10 mouse cellular contexts compared by ENCODE assay signal in genomic region chr17:26533871-26534372, GRCm38 (mm10). TPM values are rescaled to one million over a fixed set of nuclear protein-coding genes. Genes with fewer than 3 reads are reported as not detected.
DNase-seq lines count a peak whose midpoint lies in the region; ATAC-seq and TF ChIP-seq lines count a peak whose summit lies in the region.
"Had no signal": no experiment of that assay in that cellular context is flagged by ENCODE, and none has a peak within 500 bp of the region (broad histone marks: within the 10 kb centered on the region; RNA-seq: fewer than 3 reads in every experiment).

No protein-coding gene starts in this region.

- WGBS in spleen, adult 2 months = 47% methylated on average over 5 of the region's 5 CpGs
- WGBS in liver, embryonic 15.5 days (ENCODE audit: insufficient replicate concordance) = 33% methylated on average over 5 of the region's 5 CpGs
- 47% methylated on average over 5 of the region's 5 CpGs for WGBS in stomach, embryonic 16.5 days
- WGBS in kidney, adult 2 months = 71% methylated on average over 5 of the region's 5 CpGs

- H3K4me3 ChIP-seq in spleen, adult 2 months (ENCODE audit: extremely low read depth, insufficient read depth, insufficient read length) = no peak overlapping the region
- H3K4me3 ChIP-seq in liver, embryonic 15.5 days (replicated peaks) = no peak overlapping the region
- no peak overlapping the region for H3K4me3 ChIP-seq in stomach, embryonic 16.5 days (replicated peaks; ENCODE audit: low read length)
- H3K4me3 ChIP-seq in kidney, adult 2 months (ENCODE audit: insufficient read depth, low read depth, low read length) = no peak overlapping the region

- H3K27ac ChIP-seq in spleen, adult 2 months (ENCODE audit: insufficient read depth, low read length) = peak overlapping the region; percentile 63
- H3K27ac ChIP-seq in liver, embryonic 15.5 days (replicated peaks) = peak overlapping the region; percentile 80
- H3K27ac ChIP-seq in stomach, embryonic 16.5 days (ENCODE audit: low read length) = peak overlapping the region; percentile 48
- H3K27ac ChIP-seq in kidney, adult 2 months (ENCODE audit: insufficient read depth, low read depth, low read length) = no peak overlapping the region

- H3K9me3 ChIP-seq in liver, embryonic 15.5 days (replicated peaks) = no peaks in the 10 kb centered on the region
- no peaks in the 10 kb centered on the region for H3K9me3 ChIP-seq in stomach, embryonic 16.5 days (replicated peaks; ENCODE audit: control insufficient read depth, low read length)

- H3K36me3 ChIP-seq in spleen, adult 2 months (ENCODE audit: control insufficient read depth, insufficient read depth, low read length) = no peaks in the 10 kb centered on the region
- H3K36me3 ChIP-seq in liver, embryonic 15.5 days (replicated peaks) = no peaks in the 10 kb centered on the region
- H3K36me3 ChIP-seq in stomach, embryonic 16.5 days (ENCODE audit: control insufficient read depth, insufficient read depth, low read length) = no peaks in the 10 kb centered on the region
- H3K36me3 ChIP-seq in kidney, adult 2 months (ENCODE audit: control insufficient read depth, insufficient read depth, low read length) = no peaks in the 10 kb centered on the region

- no peak for TF ChIP-seq POLR2A in spleen, adult 2 months (IDR thresholded peaks at IDR 0.05; ENCODE audit: low read depth, low read length)
- TF ChIP-seq POLR2A in kidney, adult 2 months (IDR thresholded peaks at IDR 0.05; ENCODE audit: low read depth, low read length) = no peak

- no peak for TF ChIP-seq CTCF in spleen, adult 2 months (IDR thresholded peaks at IDR 0.05; ENCODE audit: extremely low read depth, insufficient read depth, insufficient read length, insufficient replicate concordance)
- TF ChIP-seq CTCF in kidney, adult 2 months (conservative IDR thresholded peaks at IDR 0.05; ENCODE audit: insufficient read depth, insufficient read length, low read depth, low read length) = no peak

- no peak overlapping the region for H3K9ac ChIP-seq in liver, embryonic 15.5 days
- no peak overlapping the region for H3K9ac ChIP-seq in stomach, embryonic 16.5 days (ENCODE audit: low read length)

- peaks cover 26% of the 10 kb centered on the region; the same call in 1 of the 2 replicates for H3K4me1 ChIP-seq in spleen, adult 2 months (ENCODE audit: control insufficient read depth, insufficient read depth, insufficient read length)
- H3K4me1 ChIP-seq in liver, embryonic 15.5 days (replicated peaks) = peaks cover 72% of the 10 kb centered on the region
- H3K4me1 ChIP-seq in stomach, embryonic 16.5 days (ENCODE audit: control insufficient read depth, insufficient read depth, low read length) = peaks cover 20% of the 10 kb centered on the region
- peaks cover 2% of the 10 kb centered on the region; the same call in 1 of the 2 replicates for H3K4me1 ChIP-seq in kidney, adult 2 months (ENCODE audit: control insufficient read depth, insufficient read depth, low read length)

- peak; percentile 55 for DNase-seq in adrenal gland, postnatal 14 days
- no peak for DNase-seq in adrenal gland, postnatal 25 days
- no peak for DNase-seq in spleen, adult 2 months (ENCODE audit: low read depth in 1 of 2, low spot score in 2 of 2)
- DNase-seq in spleen, adult 12 weeks (ENCODE audit: low spot score) = no peak
- DNase-seq in kidney, adult 2 months = no peak
- DNase-seq in thymus, postnatal 14 days = no peak
- DNase-seq: adrenal gland, postnatal 10 days had no signal

- peak overlapping the region; percentile 30; the same call in 1 of the 2 replicates for H3K4me2 ChIP-seq in liver, embryonic 15.5 days
- no peak overlapping the region for H3K4me2 ChIP-seq in stomach, embryonic 16.5 days (ENCODE audit: low read depth, low read length)

- no peaks in the 10 kb centered on the region for H3K27me3 ChIP-seq in spleen, adult 2 months (ENCODE audit: control insufficient read depth, insufficient read depth, low read length)
- peaks cover 8% of the 10 kb centered on the region; the same call in 1 of the 2 replicates for H3K27me3 ChIP-seq in liver, embryonic 15.5 days
- H3K27me3 ChIP-seq in stomach, embryonic 16.5 days (ENCODE audit: control insufficient read depth, insufficient read depth, low read length) = no peaks in the 10 kb centered on the region
- no peaks in the 10 kb centered on the region for H3K27me3 ChIP-seq in kidney, adult 2 months (replicated peaks; ENCODE audit: control insufficient read depth, insufficient read depth, low read length)

- ATAC-seq in liver, embryonic 15.5 days (ENCODE audit: insufficient read depth) = no peak
- no peak for ATAC-seq in stomach, embryonic 16.5 days (ENCODE audit: insufficient read depth, low FRiP score)
- ATAC-seq: midbrain, embryonic 16.5 days had no signal

RNA-seq across cellular contexts. Expression of gene Ergic1, which starts 27.4 kb away (rescaled TPM):
- 126 and 143 TPM in 2 replicates for total RNA-seq in adrenal gland, postnatal 14 days (2021)
- total RNA-seq in adrenal gland, postnatal 25 days (2021) = 138 and 168 TPM in 2 replicates
- 39.2 and 47.4 TPM in 2 replicates for polyA plus RNA-seq in spleen, adult 2 months (2012; rRNA removed)
- 33.8 and 35.7 TPM in 2 replicates for polyA plus RNA-seq in liver, embryonic 15.5 days (2015; fragmentation: Nextera tagmentation; extraction: Ambion mirVana)
- 111 and 116 TPM in 2 replicates for polyA plus RNA-seq in stomach, embryonic 16.5 days (2015; fragmentation: Nextera tagmentation; extraction: Ambion mirVana)
- 131 and 141 TPM in 2 replicates for polyA plus RNA-seq in kidney, adult 2 months (2012; rRNA removed)

RNA-seq across cellular contexts. Expression of gene Dusp1, which starts 28.0 kb away (rescaled TPM):
- total RNA-seq in adrenal gland, postnatal 14 days (2021) = 56.6 and 66.3 TPM in 2 replicates
- total RNA-seq in adrenal gland, postnatal 25 days (2021) = 30.8 and 37.8 TPM in 2 replicates
- polyA plus RNA-seq in spleen, adult 2 months (2012; rRNA removed) = 44.3 and 55.8 TPM in 2 replicates
- 29.6 and 31.2 TPM in 2 replicates for polyA plus RNA-seq in liver, embryonic 15.5 days (2015; fragmentation: Nextera tagmentation; extraction: Ambion mirVana)
- polyA plus RNA-seq in stomach, embryonic 16.5 days (2015; fragmentation: Nextera tagmentation; extraction: Ambion mirVana) = 18.3 and 20.4 TPM in 2 replicates
- polyA plus RNA-seq in kidney, adult 2 months (2012; rRNA removed) = 52.4 and 66.1 TPM in 2 replicates
